Mouse (Mus musculus) Patski (cell line): ENCODE data around the gene Phf21a. TPM values are rescaled to one million over a fixed set of nuclear protein-coding genes. Genes with fewer than 3 reads are reported as not detected.
A peak's percentile ranks its signal among the peaks of the same experiment; 100 is the strongest.

Experiments
- ATAC-seq: fragments of 100-300 bp; one replicate; pipeline ENCODE4 v1.8.0; 2021
- CTCF ChIA-PET: fragments of 350-600 bp; sonication (Branson Sonifier 250); formaldehyde crosslinking; loops from one replicate; lab custom pipeline; 2022; ENCODE audit warnings: inconsistent platforms; lab: Charles Lee
- POLR2A ChIA-PET: fragments of 350-600 bp; sonication (Branson Sonifier 250); formaldehyde crosslinking; loops from one replicate; lab custom pipeline; 2022; ENCODE audit warnings: antibody characterized with exemption, inconsistent platforms; lab: Charles Lee
- DNase-seq: peaks from one replicate; pipeline ENCODE4 v3.0.0-alpha.2; 2011; ENCODE audit warnings: low read depth, low spot score
- H3K27me3 ChIP-seq: fragments of 371-371 bp; one replicate; pipeline ENCODE4 v1.5.1; 2021
- CTCF ChIP-seq: fragments of 100-300 bp; IDR thresholded peaks from one replicate; pipeline ENCODE4 v1.5.1; 2021
- in situ Hi-C: fragments of 300-500 bp; cut with MboI; formaldehyde crosslinking; loops from 3 replicates; pipeline ENCODE4 v1.11.1; 2018; ENCODE audit warnings: low pct_unique_long_range_greater_than_20kb, mixed read lengths
- polyA plus RNA-seq: library from polyadenylated mRNA; unstranded; gene quantifications from one replicate; pipeline ENCODE4 v1.2.3, GENCODE M21; 2021

The Phf21a gene
- polyA plus RNA-seq, 1 experiment from 2014 or later = 69.9 TPM

DNA sequence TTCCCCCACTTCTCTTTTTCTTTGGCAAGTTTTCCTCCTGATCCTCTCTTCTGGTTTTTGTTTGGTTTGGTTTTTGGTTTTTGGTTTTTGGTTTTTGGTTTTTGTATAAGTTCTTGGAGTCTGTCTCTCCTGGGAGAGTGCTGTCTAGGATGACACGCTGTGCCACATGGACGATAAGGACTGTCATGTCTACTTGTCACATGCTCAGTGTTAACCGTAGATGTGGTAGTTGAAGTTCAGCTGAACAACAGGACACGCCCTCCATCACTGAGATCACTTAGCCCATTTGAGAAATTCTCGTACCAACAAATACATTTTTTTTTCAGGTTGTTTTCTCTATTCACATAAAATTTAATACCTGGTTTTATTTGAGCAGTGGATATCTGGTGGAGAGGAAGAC lies 224.3 kb downstream of the Phf21a start:
- ChIA-PET POLR2A (no interaction called here), CTCF (interaction anchor here (1.3 kb wide), 1 partner anchor 10 kb away, joined by 8 read pairs; no protein-coding TSS in a partner anchor)
- H3K27me3 ChIP-seq = no peaks in the 10 kb centered on the region
- in situ Hi-C loops = no loop called here
- DNase-seq (no peak), ATAC-seq (no peak)
- TF ChIP-seq CTCF = no peak

GRCm38 (mm10) chr2:92322669-92323068 lies 229.8 kb downstream of the Phf21a start:
- H3K27me3 ChIP-seq = no peaks in the 10 kb centered on the region
- in situ Hi-C loops = loop anchor here (10.0 kb wide), 1 partner anchor 328 kb away; no protein-coding TSS in a partner anchor
- ChIA-PET POLR2A (no interaction called here), CTCF (interaction anchor here (1.6 kb wide), 1 partner anchor 13 kb away, joined by 4 read pairs; no protein-coding TSS in a partner anchor)
- peak; percentile 87 for TF ChIP-seq CTCF
- ATAC-seq = no peak
- no peak for DNase-seq

- ATAC-seq (no peak), DNase-seq (no peak)
- no peaks in the 10 kb centered on the region for H3K27me3 ChIP-seq
- no peak for TF ChIP-seq CTCF
- in situ Hi-C loops = loop anchor here (10.0 kb wide), 1 partner anchor 331 kb away; no protein-coding TSS in a partner anchor
- POLR2A ChIA-PET = interaction anchor here (0.6 kb wide), 1 partner anchor 578 kb away, joined by 3 read pairs; no protein-coding TSS in a partner anchor
- CTCF ChIA-PET = interaction anchor here (1.2 kb wide), 1 partner anchor 12 kb away, joined by 3 read pairs; no protein-coding TSS in a partner anchor
Observed at GRCm38 (mm10) chr2:92325676-92326075, 232.8 kb downstream of the Phf21a start.

DNA sequence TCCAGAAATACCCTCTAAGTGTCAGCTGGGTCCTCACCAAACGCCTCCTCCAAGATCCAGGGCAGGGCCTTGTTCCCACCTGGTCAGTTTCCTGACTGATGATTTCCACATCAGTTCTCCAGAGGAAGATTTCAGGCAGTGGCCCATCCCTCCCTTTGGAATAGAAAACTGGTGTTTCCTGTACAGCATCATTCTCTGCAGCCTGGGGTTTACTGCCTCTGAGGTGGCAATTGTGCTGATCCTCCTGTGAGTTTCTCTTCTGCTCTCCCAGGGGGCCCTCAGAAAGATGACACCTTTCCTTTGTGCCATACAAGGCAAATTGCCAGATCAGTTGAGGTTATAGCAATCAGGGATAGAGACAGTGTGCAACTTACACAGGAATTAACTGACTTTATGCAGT lies 233.3 kb downstream of the Phf21a start:
- ATAC-seq = no peak
- TF ChIP-seq CTCF = no peak
- no peak for DNase-seq
- no peaks in the 10 kb centered on the region for H3K27me3 ChIP-seq
- in situ Hi-C loops = loop anchor here (10.0 kb wide), 1 partner anchor 331 kb away; no protein-coding TSS in a partner anchor
- ChIA-PET POLR2A (interaction anchor here (0.6 kb wide), 1 partner anchor 579 kb away, joined by 3 read pairs; no protein-coding TSS in a partner anchor), CTCF (interaction anchor here (1.2 kb wide), 1 partner anchor 33 kb away, joined by 3 read pairs; no protein-coding TSS in a partner anchor)

- POLR2A ChIA-PET = interaction anchor here (0.6 kb wide), 1 partner anchor 40 kb away, joined by 3 read pairs; no protein-coding TSS in a partner anchor
Observed at GRCm38 (mm10) chr2:92327601-92328000, 234.7 kb downstream of the Phf21a start.

DNA sequence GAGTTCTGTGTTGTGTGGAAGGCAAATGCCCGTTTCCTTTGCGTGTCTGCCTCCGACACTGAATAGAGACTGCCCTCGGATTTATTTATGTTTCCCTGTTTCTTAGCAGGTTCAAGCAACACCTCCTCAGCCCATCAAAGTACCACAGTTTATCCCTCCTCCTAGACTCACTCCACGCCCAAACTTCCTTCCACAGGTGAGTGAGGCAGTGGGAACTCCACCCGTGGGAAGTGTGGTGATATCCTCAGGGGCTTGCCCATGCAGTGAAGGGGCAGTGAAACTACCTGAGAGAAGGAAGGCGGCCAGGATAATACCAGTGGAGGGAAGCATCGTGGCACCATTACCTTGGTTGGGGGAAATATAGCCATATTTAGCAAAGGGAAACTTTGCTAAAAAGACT lies 235.3 kb downstream of the Phf21a start:
- no peak for TF ChIP-seq CTCF
- no peak for DNase-seq
- no peak for ATAC-seq
- no peaks in the 10 kb centered on the region for H3K27me3 ChIP-seq
- CTCF ChIA-PET = no interaction called here
- POLR2A ChIA-PET = no interaction called here
- in situ Hi-C loops = loop anchor here (10.0 kb wide), 1 partner anchor 333 kb away; no protein-coding TSS in a partner anchor

More at GRCm38 (mm10) chr2:92327601-92328000, 234.7 kb downstream of the Phf21a start:
- CTCF ChIA-PET = interaction anchor here (1.2 kb wide), 1 partner anchor 35 kb away, joined by 3 read pairs; no protein-coding TSS in a partner anchor
- H3K27me3 ChIP-seq = no peaks in the 10 kb centered on the region
- in situ Hi-C loops = loop anchor here (10.0 kb wide), 1 partner anchor 333 kb away; no protein-coding TSS in a partner anchor
- DNase-seq = no peak
- no peak for TF ChIP-seq CTCF
- ATAC-seq = no peak

DNA sequence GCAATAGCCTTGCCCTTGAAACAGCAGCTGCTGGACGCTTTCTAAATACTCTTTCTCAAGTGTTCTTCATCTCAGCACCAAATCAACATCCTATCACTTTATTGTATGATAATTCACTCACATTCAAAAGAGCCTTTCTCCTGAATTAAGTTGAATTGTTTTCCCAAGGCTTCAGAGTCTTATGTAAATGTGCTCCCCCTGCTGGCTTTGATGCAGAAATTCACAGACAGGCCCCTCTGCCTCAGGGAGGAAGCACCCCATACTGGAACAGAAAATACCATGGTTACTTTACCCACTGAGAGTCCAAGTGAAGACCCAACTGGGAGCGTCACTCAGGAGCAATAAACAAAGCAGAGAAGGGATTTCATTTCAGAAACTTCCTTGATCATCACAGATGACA lies 237.9 kb downstream of the Phf21a start:
- no peak for DNase-seq
- POLR2A ChIA-PET = no interaction called here
- CTCF ChIA-PET = no interaction called here
- no peaks in the 10 kb centered on the region for H3K27me3 ChIP-seq
- no peak for ATAC-seq
- peak; percentile 72 for TF ChIP-seq CTCF
- in situ Hi-C loops = no loop called here

DNA sequence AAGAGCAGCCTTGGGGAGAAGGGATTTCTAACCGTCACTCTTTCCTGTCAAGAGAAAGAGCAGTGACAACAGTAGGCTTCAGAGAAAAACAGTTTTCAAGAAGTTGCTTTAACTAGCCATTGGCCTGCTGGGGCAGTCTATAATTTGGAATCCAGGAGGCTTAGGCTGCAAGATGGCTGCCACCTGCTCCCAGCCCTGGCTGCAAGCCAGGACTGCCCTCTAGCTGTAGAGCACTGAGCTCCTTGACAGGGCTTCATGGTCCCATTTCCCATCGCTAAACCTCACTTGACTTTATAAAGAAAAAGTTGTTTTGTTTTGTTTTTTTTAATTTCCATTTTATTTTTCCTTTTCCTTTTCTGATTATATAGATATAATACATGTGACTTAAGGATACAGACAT lies 238.5 kb downstream of the Phf21a start:
- DNase-seq (no peak), ATAC-seq (no peak)
- POLR2A ChIA-PET = no interaction called here
- CTCF ChIA-PET = no interaction called here
- no peaks in the 10 kb centered on the region for H3K27me3 ChIP-seq
- in situ Hi-C loops = no loop called here
- no peak for TF ChIP-seq CTCF

DNA sequence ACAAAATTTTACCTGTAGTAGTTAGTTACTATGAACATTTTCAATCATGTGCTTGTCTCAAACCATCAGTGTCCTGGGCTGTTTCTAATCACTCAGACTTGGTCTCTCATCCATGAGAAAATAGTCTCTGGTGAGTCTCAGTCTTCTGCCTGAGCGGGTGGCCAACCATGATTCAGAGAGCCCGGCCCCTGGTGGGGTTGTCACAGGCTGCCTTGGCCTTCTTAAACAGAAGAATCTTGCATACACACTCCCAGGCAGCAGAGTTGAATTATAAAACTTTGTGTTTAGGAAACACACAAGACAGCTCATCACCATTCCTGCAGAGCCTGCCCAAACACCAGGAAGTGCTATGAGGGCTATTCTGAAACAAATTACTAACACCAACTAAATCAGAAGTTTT lies 239.0 kb downstream of the Phf21a start:
- in situ Hi-C loops = no loop called here
- POLR2A ChIA-PET = no interaction called here
- DNase-seq (no peak), ATAC-seq (no peak)
- CTCF ChIA-PET = interaction anchor here (1.0 kb wide), 1 partner anchor 108 kb away, joined by 3 read pairs; no protein-coding TSS in a partner anchor
- no peak for TF ChIP-seq CTCF
- H3K27me3 ChIP-seq = no peaks in the 10 kb centered on the region

DNA sequence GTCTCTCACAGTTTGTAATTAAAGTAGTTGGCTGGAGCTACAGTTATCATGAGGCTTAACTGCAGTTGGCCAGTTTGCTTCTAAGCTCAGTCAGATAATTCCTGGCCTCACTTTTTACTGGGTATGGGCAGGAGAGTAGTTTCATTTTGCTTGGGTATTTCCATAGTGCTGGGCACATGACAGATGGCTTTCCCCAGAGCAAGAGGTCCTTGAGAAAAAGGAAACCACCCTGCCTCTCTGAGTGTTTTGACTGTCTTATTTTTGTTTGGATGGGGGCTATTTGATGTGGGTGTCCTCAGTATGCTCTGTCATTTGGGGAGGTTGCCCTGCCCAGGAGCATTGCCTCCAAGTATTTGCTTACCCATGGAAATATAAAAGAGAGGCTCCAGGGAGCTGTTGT lies 249.5 kb downstream of the Phf21a start:
- in situ Hi-C loops = no loop called here
- no peaks in the 10 kb centered on the region for H3K27me3 ChIP-seq
- no peak for TF ChIP-seq CTCF
- no peak for DNase-seq
- ChIA-PET POLR2A (interaction anchor here (0.8 kb wide), 1 partner anchor 12 kb away, joined by 3 read pairs; no protein-coding TSS in a partner anchor), CTCF (interaction anchor here (1.4 kb wide), 1 partner anchor 8 kb away, joined by 3 read pairs; no protein-coding TSS in a partner anchor)
- ATAC-seq = no peak

DNA sequence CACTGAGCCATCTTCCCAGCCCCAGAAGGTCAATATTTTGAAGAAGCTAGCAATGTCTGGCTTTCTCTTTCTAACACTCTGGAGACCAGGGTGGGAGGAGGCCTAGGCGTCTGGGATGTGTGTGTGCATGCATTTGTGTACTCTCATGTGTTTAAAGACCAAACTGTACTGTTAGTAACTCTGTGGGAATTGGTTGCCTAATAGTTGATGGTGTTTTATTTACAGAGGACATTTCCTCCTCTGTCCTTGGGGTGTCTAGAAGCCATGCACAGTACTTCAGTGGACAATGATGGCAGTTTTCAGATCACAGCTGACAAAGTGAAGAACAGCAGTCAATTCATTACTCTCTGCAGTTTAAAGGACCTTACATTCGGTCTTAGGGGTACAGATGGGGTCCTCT lies 254.3 kb downstream of the Phf21a start:
- ChIA-PET POLR2A (no interaction called here), CTCF (interaction anchor here (1.1 kb wide), 1 partner anchor 91 kb away, joined by 3 read pairs; no protein-coding TSS in a partner anchor)
- in situ Hi-C loops = no loop called here
- no peak for ATAC-seq
- no peak for DNase-seq
- H3K27me3 ChIP-seq = no peaks in the 10 kb centered on the region
- no peak for TF ChIP-seq CTCF
